Mouse (Mus musculus): ENCODE data around the gene Olfr1234. TPM values are rescaled to one million over a fixed set of nuclear protein-coding genes. Genes with fewer than 3 reads are reported as not detected.

Gene Olfr1234
- 0.08 TPM in 1 of 2 replicates, not detected in the other for polyA plus RNA-seq (2015; fragmentation: Nextera tagmentation; extraction: Ambion mirVana)

GRCm38 (mm10) chr2:89364765-89365164 is at the start of gene Olfr1234:
Olfr1234 (minus strand) TSS chr2:89364865.
- Histone ChIP-seq H3K36me3 (no peaks in the 10 kb centered on the region), H3K27me3 (no peaks in the 10 kb centered on the region), H3K4me3 (replicated peaks) (no peak within 1 kb of the TSS), H3K9me3 (replicated peaks) (no peaks in the 10 kb centered on the region), H3K27ac (replicated peaks) (no peak within 1 kb of the TSS), H3K9ac (no peak within 1 kb of the TSS), H3K4me1 (no peaks in the 10 kb centered on the region), H3K4me2 (replicated peaks) (no peak within 1 kb of the TSS)
- ATAC-seq (ENCODE audit: insufficient number of reproducible peaks, low FRiP score, low TSS enrichment, low read depth): no peak
- WGBS: 78% methylated on average over 4 of the region's 4 CpGs

- WGBS: 83% methylated on average over 2 of the region's 2 CpGs
- H3K9me3 ChIP-seq (replicated peaks): no peaks in the 10 kb centered on the region
- no peak for ATAC-seq (ENCODE audit: insufficient number of reproducible peaks, low FRiP score, low TSS enrichment, low read depth)
- H3K27me3 ChIP-seq: no peaks in the 10 kb centered on the region
- no peaks in the 10 kb centered on the region for H3K36me3 ChIP-seq
- no peak within 1 kb of the TSS for H3K9ac ChIP-seq
- no peak within 1 kb of the TSS for H3K4me3 ChIP-seq (replicated peaks)
- H3K27ac ChIP-seq (replicated peaks): no peak within 1 kb of the TSS
- H3K4me1 ChIP-seq: no peaks in the 10 kb centered on the region
- no peak within 1 kb of the TSS for H3K4me2 ChIP-seq (replicated peaks)
Measured at GRCm38 (mm10) chr2:89409576-89409975, 44.9 kb upstream of the Olfr1234 start, which contains the start of gene Olfr1238. Olfr1238 (minus strand) TSS chr2:89409676.

GRCm38 (mm10) chr2:89400882-89401281 is 36.2 kb upstream of the Olfr1234 start:
- Histone ChIP-seq H3K9me3 (replicated peaks) (no peaks in the 10 kb centered on the region), H3K4me2 (replicated peaks) (no peak overlapping the region), H3K9ac (no peak overlapping the region), H3K27ac (replicated peaks) (no peak overlapping the region), H3K36me3 (no peaks in the 10 kb centered on the region), H3K27me3 (no peaks in the 10 kb centered on the region), H3K4me1 (no peaks in the 10 kb centered on the region), H3K4me3 (replicated peaks) (no peak overlapping the region)
- 83% methylated on average over 1 of the region's 1 CpGs for WGBS
- ATAC-seq (ENCODE audit: insufficient number of reproducible peaks, low FRiP score, low TSS enrichment, low read depth): no peak

GRCm38 (mm10) chr2:89342298-89342697 is 22.4 kb downstream of the Olfr1234 start, which contains the start of gene Olfr1233:
Olfr1233 (minus strand) TSS chr2:89342398.
- H3K4me1 ChIP-seq: no peaks in the 10 kb centered on the region
- H3K9me3 ChIP-seq (replicated peaks): no peaks in the 10 kb centered on the region
- no peak within 1 kb of the TSS for H3K4me2 ChIP-seq (replicated peaks)
- no peaks in the 10 kb centered on the region for H3K27me3 ChIP-seq
- H3K4me3 ChIP-seq (replicated peaks): no peak within 1 kb of the TSS
- ATAC-seq (ENCODE audit: insufficient number of reproducible peaks, low FRiP score, low TSS enrichment, low read depth): no peak
- no peak within 1 kb of the TSS for H3K9ac ChIP-seq
- H3K27ac ChIP-seq (replicated peaks): no peak within 1 kb of the TSS
- no peaks in the 10 kb centered on the region for H3K36me3 ChIP-seq

- H3K27ac ChIP-seq (replicated peaks): no peak within 1 kb of the TSS
- no peak within 1 kb of the TSS for H3K4me3 ChIP-seq (replicated peaks)
- no peak within 1 kb of the TSS for H3K4me2 ChIP-seq (replicated peaks)
- ATAC-seq (ENCODE audit: insufficient number of reproducible peaks, low FRiP score, low TSS enrichment, low read depth): no peak
- H3K36me3 ChIP-seq: no peaks in the 10 kb centered on the region
- no peak within 1 kb of the TSS for H3K9ac ChIP-seq
- H3K27me3 ChIP-seq: no peaks in the 10 kb centered on the region
- H3K9me3 ChIP-seq (replicated peaks): no peaks in the 10 kb centered on the region
- H3K4me1 ChIP-seq: no peaks in the 10 kb centered on the region
Measured at GRCm38 (mm10) chr2:89329575-89329974, 35.1 kb downstream of the Olfr1234 start, which contains the start of gene Olfr1232. Olfr1232 (minus strand) TSS chr2:89329675.

Other genes starting within 250 kb of the Olfr1234 start
- gene Olfr1221, start 247.6 kb downstream of the Olfr1234 start, polyA plus RNA-seq (2015; fragmentation: Nextera tagmentation; extraction: Ambion mirVana): 0.24 TPM in 1 of 2 replicates, not detected in the other
- gene Olfr1222, start 231.8 kb downstream of the Olfr1234 start, polyA plus RNA-seq (2015; fragmentation: Nextera tagmentation; extraction: Ambion mirVana): 0.05 TPM in 1 of 2 replicates, not detected in the other
- not detected in 2 replicates for gene Olfr1223, start 213.3 kb downstream of the Olfr1234 start, polyA plus RNA-seq (2015; fragmentation: Nextera tagmentation; extraction: Ambion mirVana)
- not detected in 2 replicates for gene Olfr1224-ps1, start 200.8 kb downstream of the Olfr1234 start, polyA plus RNA-seq (2015; fragmentation: Nextera tagmentation; extraction: Ambion mirVana)
- gene Olfr1225, start 190.2 kb downstream of the Olfr1234 start, polyA plus RNA-seq (2015; fragmentation: Nextera tagmentation; extraction: Ambion mirVana): not detected in 2 replicates
- gene Olfr1226, start 164.8 kb downstream of the Olfr1234 start, polyA plus RNA-seq (2015; fragmentation: Nextera tagmentation; extraction: Ambion mirVana): not detected in 2 replicates
- gene Olfr1228, start 110.8 kb downstream of the Olfr1234 start, polyA plus RNA-seq (2015; fragmentation: Nextera tagmentation; extraction: Ambion mirVana): not detected in 2 replicates
- not detected in 2 replicates for gene Olfr1229, start 76.9 kb downstream of the Olfr1234 start, polyA plus RNA-seq (2015; fragmentation: Nextera tagmentation; extraction: Ambion mirVana)
- not detected in 2 replicates for gene Olfr1230, start 67.6 kb downstream of the Olfr1234 start, polyA plus RNA-seq (2015; fragmentation: Nextera tagmentation; extraction: Ambion mirVana)
- 0.11 TPM in 1 of 2 replicates, not detected in the other for gene Olfr1231, start 57.8 kb downstream of the Olfr1234 start, polyA plus RNA-seq (2015; fragmentation: Nextera tagmentation; extraction: Ambion mirVana)
- gene Olfr1232, start 35.2 kb downstream of the Olfr1234 start, polyA plus RNA-seq (2015; fragmentation: Nextera tagmentation; extraction: Ambion mirVana): not detected in 2 replicates
- gene Olfr1233, start 22.5 kb downstream of the Olfr1234 start, polyA plus RNA-seq (2015; fragmentation: Nextera tagmentation; extraction: Ambion mirVana): not detected in 2 replicates
- not detected in 2 replicates for gene Olfr1238, start 44.8 kb upstream of the Olfr1234 start, polyA plus RNA-seq (2015; fragmentation: Nextera tagmentation; extraction: Ambion mirVana)
- 0.12 TPM in 1 of 2 replicates, not detected in the other for gene Olfr1239, start 55.5 kb upstream of the Olfr1234 start, polyA plus RNA-seq (2015; fragmentation: Nextera tagmentation; extraction: Ambion mirVana)
- 0.13 and 0.14 TPM in 2 replicates for gene Olfr1240, start 78.1 kb upstream of the Olfr1234 start, polyA plus RNA-seq (2015; fragmentation: Nextera tagmentation; extraction: Ambion mirVana)
- gene Olfr1241, start 122.3 kb upstream of the Olfr1234 start, polyA plus RNA-seq (2015; fragmentation: Nextera tagmentation; extraction: Ambion mirVana): not detected in 2 replicates
- not detected in 2 replicates for gene Olfr1242, start 133.5 kb upstream of the Olfr1234 start, polyA plus RNA-seq (2015; fragmentation: Nextera tagmentation; extraction: Ambion mirVana)
- gene Olfr1243, start 166.6 kb upstream of the Olfr1234 start, polyA plus RNA-seq (2015; fragmentation: Nextera tagmentation; extraction: Ambion mirVana): not detected in 2 replicates
- not detected in 2 replicates for gene Olfr1245, start 213.6 kb upstream of the Olfr1234 start, polyA plus RNA-seq (2015; fragmentation: Nextera tagmentation; extraction: Ambion mirVana)
- not detected in 2 replicates for gene Olfr1246, start 228.3 kb upstream of the Olfr1234 start, polyA plus RNA-seq (2015; fragmentation: Nextera tagmentation; extraction: Ambion mirVana)
- gene Olfr1247, start 249.3 kb upstream of the Olfr1234 start, polyA plus RNA-seq (2015; fragmentation: Nextera tagmentation; extraction: Ambion mirVana): 0.05 TPM in 1 of 2 replicates, not detected in the other